Mouse (Mus musculus): Measurements from ENCODE around the gene Taf6l. TPM values are rescaled to one million over a fixed set of nuclear protein-coding genes. Genes with fewer than 3 reads are reported as not detected.

Taf6l gene
- polyA plus RNA-seq, 1 experiment from 2014 or later = 19.0 TPM

DNA sequence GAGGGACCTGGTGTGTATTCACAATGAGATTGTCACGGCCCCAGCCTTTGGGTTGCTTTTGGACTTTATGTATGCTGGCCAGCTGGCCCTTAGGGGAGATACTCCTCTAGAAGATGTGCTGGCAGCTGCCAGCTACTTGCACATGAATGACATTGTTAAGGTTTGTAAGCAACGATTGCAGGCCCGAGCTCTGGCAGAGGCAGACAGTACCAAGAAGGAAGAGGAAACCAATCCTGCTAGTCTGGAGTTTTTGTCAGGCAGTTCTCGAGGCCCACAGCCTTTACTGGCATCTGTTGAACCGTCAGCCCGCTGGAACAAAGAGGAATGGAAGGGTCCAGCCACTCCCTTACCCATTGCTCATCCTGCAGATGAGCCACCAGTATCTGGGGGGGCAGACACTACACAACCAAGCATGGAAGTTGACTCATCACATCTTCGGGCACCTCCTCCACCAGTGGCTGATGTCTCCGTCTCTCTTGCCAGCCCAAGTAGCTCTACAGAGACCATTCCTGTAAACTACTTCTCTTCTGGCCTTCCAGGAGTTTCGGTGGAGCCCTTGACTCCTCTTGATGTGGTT lies 17.1 kb upstream of the Taf6l start:
- ATAC-seq (replicated peaks; ENCODE audit: insufficient number of reproducible peaks, low FRiP score, low TSS enrichment, low read depth) = no peak
- no peaks in the 10 kb centered on the region for H3K27me3 ChIP-seq (ENCODE audit: control insufficient read depth, insufficient read depth, low read length)
- H3K36me3 ChIP-seq (replicated peaks; ENCODE audit: control insufficient read depth, insufficient read depth, low read depth, low read length) = no peaks in the 10 kb centered on the region
- no peak overlapping the region for H3K27ac ChIP-seq (replicated peaks; ENCODE audit: low read depth, low read length)
- peak overlapping the region; percentile 43 for H3K4me3 ChIP-seq (ENCODE audit: low read depth, low read length)
- H3K4me2 ChIP-seq (ENCODE audit: low read depth, low read length) = no peak overlapping the region
- H3K9ac ChIP-seq (replicated peaks; ENCODE audit: low read length) = peak overlapping the region; percentile 37; the same call in 1 of the 2 replicates
- no peaks in the 10 kb centered on the region for H3K9me3 ChIP-seq (replicated peaks; ENCODE audit: control insufficient read depth, low read length)
- WGBS = 91% methylated on average over 9 of the region's 9 CpGs
- H3K4me1 ChIP-seq (ENCODE audit: control insufficient read depth, insufficient read depth, low read length) = no peaks in the 10 kb centered on the region
- no peak for DNase-seq (ENCODE audit: low spot score)

DNA sequence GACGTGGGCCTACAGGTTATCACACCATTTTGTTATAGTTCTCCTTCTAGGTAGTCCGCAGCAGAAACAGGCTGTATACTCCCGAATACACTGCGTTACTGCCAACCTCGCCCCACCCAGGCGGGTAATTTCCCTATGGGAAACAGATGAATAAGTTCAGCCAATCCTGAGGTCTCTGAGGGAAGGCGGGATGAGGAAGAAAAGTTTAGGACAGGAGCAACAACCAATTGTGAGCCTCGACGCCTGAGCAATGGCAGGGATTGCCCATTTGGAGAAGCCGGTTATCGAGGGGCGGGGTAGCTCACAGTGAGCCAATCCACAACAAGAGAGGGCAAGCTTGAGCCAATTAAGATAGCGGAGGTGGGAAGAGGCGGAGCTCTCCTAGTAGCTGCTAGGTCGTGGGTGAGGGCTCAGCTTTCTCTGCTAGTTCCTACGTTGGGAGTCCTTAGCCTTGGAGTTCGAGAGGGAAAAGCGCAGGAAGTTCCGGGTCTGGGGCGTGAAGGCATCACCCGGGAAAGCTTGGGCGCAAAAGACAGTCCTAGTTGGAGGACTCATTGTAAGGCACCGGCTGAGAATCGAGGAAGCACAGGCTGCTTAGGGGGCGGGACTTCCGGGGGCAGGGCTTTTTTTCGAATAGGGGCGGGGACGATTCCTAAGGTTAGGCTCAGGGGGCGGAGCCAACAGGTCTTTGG lies 16.1 kb upstream of the Taf6l start, which contains the start of gene Zbtb3:
Zbtb3 (plus strand) TSS at position 426 of the 692 bp plus-strand sequence.
- H3K4me2 ChIP-seq (ENCODE audit: low read depth, low read length) = peak within 1 kb of the TSS; percentile 70
- peak within 1 kb of the TSS; percentile 43 for H3K4me3 ChIP-seq (ENCODE audit: low read depth, low read length)
- no peaks in the 10 kb centered on the region for H3K27me3 ChIP-seq (ENCODE audit: control insufficient read depth, insufficient read depth, low read length)
- no peaks in the 10 kb centered on the region for H3K4me1 ChIP-seq (ENCODE audit: control insufficient read depth, insufficient read depth, low read length)
- peak within 1 kb of the TSS; percentile 53 for H3K9ac ChIP-seq (replicated peaks; ENCODE audit: low read length)
- peak; percentile 96 for ATAC-seq (replicated peaks; ENCODE audit: insufficient number of reproducible peaks, low FRiP score, low TSS enrichment, low read depth)
- H3K27ac ChIP-seq (replicated peaks; ENCODE audit: low read depth, low read length) = 0 out of 2 replicates have a peak within 1 kb of the TSS, but pooled peaks have one; percentile 48
- no peaks in the 10 kb centered on the region for H3K36me3 ChIP-seq (replicated peaks; ENCODE audit: control insufficient read depth, insufficient read depth, low read depth, low read length)
- no peaks in the 10 kb centered on the region for H3K9me3 ChIP-seq (replicated peaks; ENCODE audit: control insufficient read depth, low read length)
- under 1% methylated on average over 30 of the region's 30 CpGs for WGBS
- DNase-seq (ENCODE audit: low spot score) = peak; percentile 97

- H3K27me3 ChIP-seq (ENCODE audit: control insufficient read depth, insufficient read depth, low read length) = no peaks in the 10 kb centered on the region
- no peak for ATAC-seq (replicated peaks; ENCODE audit: insufficient number of reproducible peaks, low FRiP score, low TSS enrichment, low read depth)
- no peak overlapping the region; the same call in 1 of the 2 replicates for H3K4me3 ChIP-seq (ENCODE audit: low read depth, low read length)
- peaks cover 5% of the 10 kb centered on the region; the same call in 1 of the 2 replicates for H3K36me3 ChIP-seq (replicated peaks; ENCODE audit: control insufficient read depth, insufficient read depth, low read depth, low read length)
- no peaks in the 10 kb centered on the region for H3K9me3 ChIP-seq (replicated peaks; ENCODE audit: control insufficient read depth, low read length)
- no peak overlapping the region for H3K9ac ChIP-seq (replicated peaks; ENCODE audit: low read length)
- DNase-seq (ENCODE audit: low spot score) = no peak
- H3K27ac ChIP-seq (replicated peaks; ENCODE audit: low read depth, low read length) = no peak overlapping the region
- no peak overlapping the region for H3K4me2 ChIP-seq (ENCODE audit: low read depth, low read length)
- H3K4me1 ChIP-seq (ENCODE audit: control insufficient read depth, insufficient read depth, low read length) = no peaks in the 10 kb centered on the region
Measured at GRCm38 (mm10) chr19:8798947-8799315, 12.7 kb upstream of the Taf6l start.

GRCm38 (mm10) chr19:8798264-8798946 lies 12.2 kb upstream of the Taf6l start, which contains the start of gene Polr2g:
Polr2g (minus strand) TSS chr19:8798577.
- Histone ChIP-seq H3K9me3 (replicated peaks; ENCODE audit: control insufficient read depth, low read length) (no peaks in the 10 kb centered on the region), H3K27ac (replicated peaks; ENCODE audit: low read depth, low read length) (no peak within 1 kb of the TSS), H3K36me3 (replicated peaks; ENCODE audit: control insufficient read depth, insufficient read depth, low read depth, low read length) (peaks cover 9% of the 10 kb centered on the region), H3K9ac (replicated peaks; ENCODE audit: low read length) (peak within 1 kb of the TSS; percentile 86), H3K4me2 (ENCODE audit: low read depth, low read length) (peak within 1 kb of the TSS; percentile 52), H3K4me3 (ENCODE audit: low read depth, low read length) (peak within 1 kb of the TSS; percentile 80), H3K27me3 (ENCODE audit: control insufficient read depth, insufficient read depth, low read length) (no peaks in the 10 kb centered on the region), H3K4me1 (ENCODE audit: control insufficient read depth, insufficient read depth, low read length) (no peaks in the 10 kb centered on the region)
- 2% methylated on average over 25 of the region's 25 CpGs for WGBS
- DNase-seq (ENCODE audit: low spot score) (peak; percentile 96), ATAC-seq (replicated peaks; ENCODE audit: insufficient number of reproducible peaks, low FRiP score, low TSS enrichment, low read depth) (peak; percentile 57; the same call in 1 of the 2 replicates)

- no peak for DNase-seq (ENCODE audit: low spot score)
Measured at GRCm38 (mm10) chr19:8790171-8790570, 4.0 kb upstream of the Taf6l start.

GRCm38 (mm10) chr19:8789171-8789570 lies 3.0 kb upstream of the Taf6l start:
- Histone ChIP-seq H3K27ac (replicated peaks; ENCODE audit: low read depth, low read length) (no peak overlapping the region), H3K36me3 (replicated peaks; ENCODE audit: control insufficient read depth, insufficient read depth, low read depth, low read length) (peaks cover 9% of the 10 kb centered on the region), H3K9me3 (replicated peaks; ENCODE audit: control insufficient read depth, low read length) (no peaks in the 10 kb centered on the region), H3K4me1 (ENCODE audit: control insufficient read depth, insufficient read depth, low read length) (no peaks in the 10 kb centered on the region), H3K27me3 (ENCODE audit: control insufficient read depth, insufficient read depth, low read length) (no peaks in the 10 kb centered on the region), H3K4me3 (ENCODE audit: low read depth, low read length) (no peak overlapping the region), H3K4me2 (ENCODE audit: low read depth, low read length) (no peak overlapping the region), H3K9ac (replicated peaks; ENCODE audit: low read length) (no peak overlapping the region)
- DNase-seq (ENCODE audit: low spot score) (no peak), ATAC-seq (replicated peaks; ENCODE audit: insufficient number of reproducible peaks, low FRiP score, low TSS enrichment, low read depth) (no peak)
- WGBS = 58% methylated on average over 1 of the region's 1 CpGs

More at GRCm38 (mm10) chr19:8790171-8790570, 4.0 kb upstream of the Taf6l start:
- no peaks in the 10 kb centered on the region for H3K4me1 ChIP-seq (ENCODE audit: control insufficient read depth, insufficient read depth, low read length)
- H3K4me3 ChIP-seq (ENCODE audit: low read depth, low read length) = no peak overlapping the region
- no peak overlapping the region for H3K4me2 ChIP-seq (ENCODE audit: low read depth, low read length)
- no peak overlapping the region for H3K9ac ChIP-seq (replicated peaks; ENCODE audit: low read length)
- no peak overlapping the region for H3K27ac ChIP-seq (replicated peaks; ENCODE audit: low read depth, low read length)
- WGBS = 87% methylated on average over 7 of the region's 7 CpGs
- no peaks in the 10 kb centered on the region for H3K9me3 ChIP-seq (replicated peaks; ENCODE audit: control insufficient read depth, low read length)
- ATAC-seq (replicated peaks; ENCODE audit: insufficient number of reproducible peaks, low FRiP score, low TSS enrichment, low read depth) = no peak
- H3K27me3 ChIP-seq (ENCODE audit: control insufficient read depth, insufficient read depth, low read length) = no peaks in the 10 kb centered on the region
- peaks cover 12% of the 10 kb centered on the region for H3K36me3 ChIP-seq (replicated peaks; ENCODE audit: control insufficient read depth, insufficient read depth, low read depth, low read length)

DNA sequence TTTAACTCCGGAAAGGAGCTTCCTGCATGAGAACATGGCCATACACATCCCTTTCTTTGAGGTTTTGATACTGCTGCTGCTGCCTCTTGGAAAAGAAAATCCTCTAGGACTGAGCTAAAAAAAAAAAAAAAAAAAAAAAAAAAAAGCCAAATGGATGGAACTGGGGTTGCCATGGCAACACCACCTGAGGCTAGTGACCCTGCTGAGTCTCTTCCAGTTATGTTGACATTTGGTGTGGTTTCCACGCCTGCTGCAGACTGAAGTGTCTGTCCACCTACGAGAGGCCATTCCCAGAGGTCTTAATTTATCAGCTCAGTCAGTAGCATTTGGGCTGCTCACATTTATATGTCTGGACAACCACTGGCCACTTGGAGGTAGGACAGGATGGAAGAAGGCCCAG lies 2.3 kb upstream of the Taf6l start:
- Histone ChIP-seq H3K4me3 (ENCODE audit: low read depth, low read length) (no peak overlapping the region), H3K27ac (replicated peaks; ENCODE audit: low read depth, low read length) (no peak overlapping the region)
- no peak for ATAC-seq (replicated peaks; ENCODE audit: insufficient number of reproducible peaks, low FRiP score, low TSS enrichment, low read depth)

More for the DNA sequence above, 2.3 kb upstream of the Taf6l start:
- Histone ChIP-seq H3K4me2 (ENCODE audit: low read depth, low read length) (no peak overlapping the region), H3K36me3 (replicated peaks; ENCODE audit: control insufficient read depth, insufficient read depth, low read depth, low read length) (peaks cover 4% of the 10 kb centered on the region), H3K9ac (replicated peaks; ENCODE audit: low read length) (peak overlapping the region; percentile 22; the same call in 1 of the 2 replicates), H3K27me3 (ENCODE audit: control insufficient read depth, insufficient read depth, low read length) (no peaks in the 10 kb centered on the region), H3K9me3 (replicated peaks; ENCODE audit: control insufficient read depth, low read length) (no peaks in the 10 kb centered on the region), H3K4me1 (ENCODE audit: control insufficient read depth, insufficient read depth, low read length) (no peaks in the 10 kb centered on the region)
- peak; percentile 31 for DNase-seq (ENCODE audit: low spot score)
- WGBS = 21% methylated on average over 3 of the region's 3 CpGs
